Comparison of ENCODE assay signal across 34 mouse cellular contexts in the genomic region with DNA sequence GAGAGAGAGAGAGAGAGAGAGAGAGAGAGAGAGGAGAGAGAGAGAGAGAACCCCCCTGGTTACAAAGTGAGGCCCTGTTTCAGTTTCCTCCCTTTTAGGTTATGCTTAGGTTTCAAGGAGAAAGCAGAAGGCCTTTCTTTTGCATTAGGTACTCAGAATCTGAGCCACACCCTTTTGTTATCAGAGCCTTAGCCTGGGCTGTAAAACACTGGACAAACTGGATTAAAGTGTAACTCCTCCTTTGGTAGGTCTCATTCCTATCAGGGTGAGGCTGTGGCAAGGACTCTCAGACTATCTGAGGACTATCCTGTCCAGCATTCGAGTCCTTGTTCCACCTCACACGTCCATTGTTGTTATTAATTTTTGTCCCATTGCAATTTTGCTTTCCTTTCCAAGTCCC. TPM values are rescaled to one million over a fixed set of nuclear protein-coding genes. Genes with fewer than 3 reads are reported as not detected.
DNase-seq lines count a peak whose midpoint lies in the region; ATAC-seq and TF ChIP-seq lines count a peak whose summit lies in the region.
"Had no signal": no experiment of that assay in that cellular context is flagged by ENCODE, and none has a peak within 500 bp of the region (broad histone marks: within the 10 kb centered on the region; RNA-seq: fewer than 3 reads in every experiment).

No protein-coding gene starts in this region.

- H3K4me3 ChIP-seq in ES-Bruce4 (ENCODE audit: low read depth, low read length) = no peak overlapping the region
- peak overlapping the region in 1 of 2 experiments; percentile 30; a peak in 2 of 4 replicates for H3K4me3 ChIP-seq in ES-E14 (ENCODE audit: insufficient read depth in 1 of 2, low read depth in 1 of 2, low read length in 2 of 2, poor library complexity in 1 of 2, severe bottlenecking in 1 of 2)
- H3K4me3 ChIP-seq in intestine, embryonic 15.5 days (replicated peaks) = no peak overlapping the region
- H3K4me3 ChIP-seq: embryonic facial prominence, embryonic 10.5 days; embryonic facial prominence, embryonic 13.5 days; erythroblast, embryonic 14.5 days; forebrain, embryonic 12.5 days; forebrain, embryonic 15.5 days; hindbrain, embryonic 12.5 days; hindbrain, embryonic 15.5 days had no signal

- in situ Hi-C loops in ES-E14 (cut with MboI; ENCODE audit: low sequenced_read_pairs in 2 of 2, unreplicated experiment in 2 of 2) = no loop called here

- H3K9ac ChIP-seq in ES-Bruce4 (ENCODE audit: low read depth, poor library complexity, severe bottlenecking) = peak overlapping the region; percentile 70
- peak overlapping the region; percentile 59; the same call in 1 of the 2 replicates for H3K9ac ChIP-seq in ES-E14 (ENCODE audit: insufficient read depth, low read depth, low read length, poor library complexity, severe bottlenecking)
- no peak overlapping the region for H3K9ac ChIP-seq in intestine, embryonic 15.5 days
- H3K9ac ChIP-seq: embryonic facial prominence, embryonic 13.5 days; forebrain, embryonic 12.5 days; forebrain, embryonic 15.5 days; hindbrain, embryonic 12.5 days; hindbrain, embryonic 15.5 days had no signal

- H3K36me3 ChIP-seq in ES-Bruce4 (ENCODE audit: control insufficient read depth, insufficient read depth, low read length, poor library complexity, severe bottlenecking) (peaks cover 9% of the 10 kb centered on the region), ES-E14 (ENCODE audit: control insufficient read depth, insufficient read depth, low read length, poor library complexity, severe bottlenecking) (peaks cover 21% of the 10 kb centered on the region)
- H3K36me3 ChIP-seq in intestine, embryonic 15.5 days = no peaks in the 10 kb centered on the region
- H3K36me3 ChIP-seq: embryonic facial prominence, embryonic 10.5 days; embryonic facial prominence, embryonic 13.5 days; forebrain, embryonic 12.5 days; forebrain, embryonic 15.5 days; hindbrain, embryonic 12.5 days; hindbrain, embryonic 15.5 days had no signal

- no peak for TF ChIP-seq POLR2A in ES-Bruce4 (IDR thresholded peaks at IDR 0.05; ENCODE audit: insufficient read depth, low read length)

- DNase-seq in ES-E14 (ENCODE audit: low read depth, low spot score) = no peak
- DNase-seq in lung, postnatal 10 days = no peak
- no peak for DNase-seq in adrenal gland, adult 18-20 months (ENCODE audit: low spot score in 2 of 2)
- DNase-seq: adrenal gland, adult 8-10 months; adrenal gland, postnatal 25 days; cerebellum, adult 11-12 months; cerebellum, adult 8-10 months; cerebellum, postnatal 10 days; cerebellum, postnatal 36 days; embryo, embryonic 11 days; gastrocnemius, postnatal 10 days; kidney, adult 11 months had no signal

- no peaks in the 10 kb centered on the region for H3K27me3 ChIP-seq in ES-Bruce4 (ENCODE audit: control insufficient read depth, insufficient read depth, low read length, poor library complexity, severe bottlenecking)
- no peaks in the 10 kb centered on the region for H3K27me3 ChIP-seq in intestine, embryonic 15.5 days (replicated peaks)
- H3K27me3 ChIP-seq: embryonic facial prominence, embryonic 13.5 days; forebrain, embryonic 12.5 days; forebrain, embryonic 15.5 days; hindbrain, embryonic 12.5 days; hindbrain, embryonic 15.5 days had no signal

- peak overlapping the region; percentile 97 for H3K27ac ChIP-seq in ES-Bruce4 (ENCODE audit: insufficient read depth, low read length)
- H3K27ac ChIP-seq in ES-E14 (ENCODE audit: insufficient read depth, low read depth, low read length, poor library complexity, severe bottlenecking) = peak overlapping the region; percentile 99; the same call in 1 of the 2 replicates
- no peak overlapping the region for H3K27ac ChIP-seq in intestine, embryonic 15.5 days
- H3K27ac ChIP-seq: embryonic facial prominence, embryonic 10.5 days; embryonic facial prominence, embryonic 13.5 days; forebrain, embryonic 12.5 days; forebrain, embryonic 15.5 days; hindbrain, embryonic 12.5 days; hindbrain, embryonic 15.5 days had no signal

- H3K4me1 ChIP-seq in ES-Bruce4 (ENCODE audit: control insufficient read depth, insufficient read depth, low read length) (no peaks in the 10 kb centered on the region), ES-E14 (ENCODE audit: control insufficient read depth in 2 of 2, insufficient read depth in 2 of 2, low read length in 2 of 2, poor library complexity in 1 of 2) (peaks cover 0 to 16% of the 10 kb centered on the region in 2 experiments; a peak in 2 of 4 replicates)
- no peaks in the 10 kb centered on the region for H3K4me1 ChIP-seq in intestine, embryonic 15.5 days (replicated peaks)
- H3K4me1 ChIP-seq: embryonic facial prominence, embryonic 10.5 days; embryonic facial prominence, embryonic 13.5 days; forebrain, embryonic 12.5 days; forebrain, embryonic 15.5 days; hindbrain, embryonic 12.5 days; hindbrain, embryonic 15.5 days had no signal

- no peak overlapping the region for H3K4me2 ChIP-seq in intestine, embryonic 15.5 days (replicated peaks)
- H3K4me2 ChIP-seq: embryonic facial prominence, embryonic 13.5 days; forebrain, embryonic 12.5 days; forebrain, embryonic 15.5 days; heart, embryonic 11.5 days; hindbrain, embryonic 12.5 days; hindbrain, embryonic 15.5 days had no signal

- TF ChIP-seq EP300 in ES-Bruce4 (IDR thresholded peaks at IDR 0.05; ENCODE audit: insufficient read depth, low read depth, low read length) = no peak

- no peak for TF ChIP-seq CTCF in ES-Bruce4 (IDR thresholded peaks at IDR 0.05; ENCODE audit: low read depth, low read length)

- H3K9me3 ChIP-seq in ES-Bruce4 (replicated peaks; ENCODE audit: control insufficient read depth, insufficient read depth, low read length, poor library complexity, severe bottlenecking) = no peaks in the 10 kb centered on the region
- no peaks in the 10 kb centered on the region for H3K9me3 ChIP-seq in ES-E14 (ENCODE audit: control insufficient read depth, insufficient read depth, low read depth, low read length)
- no peaks in the 10 kb centered on the region for H3K9me3 ChIP-seq in intestine, embryonic 15.5 days
- H3K9me3 ChIP-seq: forebrain, embryonic 12.5 days; forebrain, embryonic 15.5 days; hindbrain, embryonic 12.5 days; hindbrain, embryonic 15.5 days had no signal

- WGBS in intestine, embryonic 15.5 days = 65% methylated on average over 2 of the region's 2 CpGs

- ATAC-seq in intestine, embryonic 15.5 days = peak; percentile 77
- ATAC-seq in megakaryocyte-erythroid progenitor cell, adult 5-6 weeks (replicated peaks; ENCODE audit: low FRiP score, low TSS enrichment, poor library complexity, severe bottlenecking) = no peak
- ATAC-seq: CD4-positive, CD25-positive, alpha-beta regulatory T cell, adult 4 months; forebrain, embryonic 15.5 days had no signal

TF ChIP-seq in ES-E14, 5 proteins besides CTCF, POLR2A, EP300 and RAD21:
- TF ChIP-seq ZNF384 (IDR thresholded peaks at IDR 0.05; ENCODE audit: low read depth, low read length) = no peak
- TF ChIP-seq MAFK (IDR thresholded peaks at IDR 0.05; ENCODE audit: insufficient read depth, low read depth, low read length) = no peak
- no peak for TF ChIP-seq HCFC1 (IDR thresholded peaks at IDR 0.05; ENCODE audit: borderline replicate concordance, insufficient read depth, low read length)
- TF ChIP-seq CHD2 (IDR thresholded peaks at IDR 0.05; ENCODE audit: low read depth, low read length) = no peak
- no peak for TF ChIP-seq ZC3H11A (IDR thresholded peaks at IDR 0.05; ENCODE audit: borderline replicate concordance, low read depth, low read length)

RNA-seq across cellular contexts. Expression of gene Zfp42, which starts 1.4 kb away (rescaled TPM):
- 61.7 and 67.5 TPM in 2 replicates for polyA plus RNA-seq in ES-Bruce4 (2011; ENCODE audit: insufficient read depth, insufficient read length, low read depth, missing spikeins)
- 412 and 503 TPM in 2 replicates for total RNA-seq in ES-E14 (2012; rRNA removed)
- 0.09 TPM in 1 of 2 replicates, not detected in the other for polyA plus RNA-seq in intestine, embryonic 15.5 days (2015; fragmentation: Nextera tagmentation; extraction: Ambion mirVana)
- total RNA-seq in megakaryocyte-erythroid progenitor cell, adult 5-6 weeks (2014; fragmentation: Nextera tagmentation) = not detected in 2 replicates
- total RNA-seq in megakaryocyte-erythroid progenitor cell, adult 5-6 weeks (2017) = not detected in 2 replicates
- total RNA-seq in adrenal gland, adult 18-20 months (2021) = not detected
- total RNA-seq: adrenal gland, adult 8-10 months; adrenal gland, postnatal 25 days; gastrocnemius, adult 18-20 months; gastrocnemius, postnatal 10 days; gastrocnemius, postnatal 4 days; heart, adult 8-10 months; heart, postnatal 25 days; hematopoietic stem cell, adult 5-6 weeks had no signal
- polyA plus RNA-seq: brain, embryonic 14.5 days; C2C12; CD4-positive, CD25-positive, alpha-beta regulatory T cell, adult 4 months; cortical plate, adult 2 months; embryonic facial prominence, embryonic 10.5 days; embryonic facial prominence, embryonic 13.5 days; erythroblast, embryonic 14.5 days; forebrain, embryonic 12.5 days; forebrain, embryonic 15.5 days; heart, embryonic 11.5 days; heart, embryonic 14.5 days; heart, postnatal 0 days; hindbrain, embryonic 12.5 days; hindbrain, embryonic 15.5 days had no signal

Comparison
In these comparisons a context has a peak if more than half of its experiments do, and no peak if none do; other contexts are left out.
1. RNA of gene Zfp42, which starts 1.4 kb away (total RNA-seq): 412 to 503 TPM in ES-E14; not detected in megakaryocyte-erythroid progenitor cell, adult 5-6 weeks and not detected in adrenal gland, adult 18-20 months; every median in the first group is over 100 times any median in the second.